Mouse (Mus musculus) megakaryocyte, embryonic 14.5 days (primary cell): Measurements from ENCODE around the gene Pa2g4.

Experiments
- FLI1 ChIP-seq: IDR thresholded peaks from 2 replicates; pipeline ENCODE4 v1.6.1; 2012; ENCODE audit warnings: low read length, inconsistent platforms, mixed read lengths
- GATA1 ChIP-seq: IDR thresholded peaks from 3 replicates; pipeline ENCODE4 v1.6.1; 2012; ENCODE audit warnings: mixed read lengths, low read length, inconsistent platforms, borderline replicate concordance

GRCm38 (mm10) chr10:128613154-128613440 is 47.3 kb upstream of the Pa2g4 start:
- TF ChIP-seq GATA1 (no peak), FLI1 (no peak)
